Mouse (Mus musculus) liver, postnatal 0 days (tissue): ENCODE measurements around the gene R3hcc1l. TPM values are rescaled to one million over a fixed set of nuclear protein-coding genes. Genes with fewer than 3 reads are reported as not detected.

Experiments used
- ATAC-seq: fragments of 200-750 bp; cut with Nextera tagmentation; 2 replicates; pipeline ENCODE4 v1.8.0; 2017; ENCODE audit warnings: mild to moderate bottlenecking, moderate library complexity
- DNase-seq: peaks from one replicate; pipeline ENCODE4 v3.0.0-alpha.2; 2016
- H3K27ac ChIP-seq: fragments of 300-500 bp; sonication (generic); 2 replicates; pipeline ENCODE4 v1.5.1; 2014; ENCODE audit warnings: antibody characterized with exemption, moderate library complexity, mild to moderate bottlenecking, low read depth
- H3K27me3 ChIP-seq: fragments of 300-500 bp; sonication (generic); 2 replicates; pipeline ENCODE4 v1.6.1; 2014; ENCODE audit warnings: low read length, control low read depth, mixed read lengths; ENCODE audit not compliant: insufficient read depth
- H3K36me3 ChIP-seq: fragments of 300-500 bp; sonication (generic); replicated peaks from 2 replicates; pipeline ENCODE4 v1.6.1; 2014; ENCODE audit warnings: mild to moderate bottlenecking, control low read depth, low read length, moderate library complexity, mixed read lengths; ENCODE audit not compliant: insufficient read depth
- H3K4me1 ChIP-seq: fragments of 300-500 bp; sonication (generic); 2 replicates; pipeline ENCODE4 v1.6.1; 2014; ENCODE audit warnings: antibody characterized with exemption, mild to moderate bottlenecking, control low read depth; ENCODE audit not compliant: insufficient read depth
- H3K4me2 ChIP-seq: fragments of 300-500 bp; sonication (generic); 2 replicates; pipeline ENCODE4 v1.6.1; 2014; ENCODE audit warnings: low read depth, mild to moderate bottlenecking, low read length, moderate library complexity, mixed read lengths
- H3K4me3 ChIP-seq: fragments of 300-500 bp; sonication (generic); 2 replicates; pipeline ENCODE4 v1.5.1; 2014; ENCODE audit warnings: low read depth, low read length
- H3K9ac ChIP-seq: fragments of 300-500 bp; sonication (generic); replicated peaks from 2 replicates; pipeline ENCODE4 v1.6.1; 2014; ENCODE audit warnings: mild to moderate bottlenecking, moderate library complexity
- H3K9me3 ChIP-seq: fragments of 300-500 bp; sonication (generic); 2 replicates; pipeline ENCODE4 v1.6.1; 2016; ENCODE audit warnings: mild to moderate bottlenecking, control low read depth, low read length, mixed read lengths
- CTCF ChIP-seq: sonication (generic); IDR thresholded peaks from 2 replicates; pipeline ENCODE4 v1.5.1; 2016; ENCODE audit warnings: antibody characterized with exemption, low read depth
- EP300 ChIP-seq: IDR thresholded peaks from 2 replicates; pipeline ENCODE4 v1.6.1; 2016; ENCODE audit warnings: antibody characterized with exemption, low read depth, mild to moderate bottlenecking
- WGBS: fragments of 180-500 bp; shearing (Covaris S2); extraction: QIAGEN DNeasy Blood & Tissue Kit; methylation state at CpG from one replicate; pipeline ENCODE4 v1.1.7; 2014; ENCODE audit not compliant: insufficient replicate concordance; 5-methylcytosine and 5-hydroxymethylcytosine counted together
- polyA plus RNA-seq: library from polyadenylated mRNA; unstranded; fragments of >200 nt; fragmentation: Nextera tagmentation; extraction: Ambion mirVana; gene quantifications from 2 replicates; pipeline ENCODE4 v1.2.1, GENCODE M21; 2015

R3hcc1l gene
- polyA plus RNA-seq, 1 experiment from 2014 or later, result 7.5 TPM

GRCm38 (mm10) chr19:42493257-42493917 is 25.2 kb upstream of the R3hcc1l start:
- no peak overlapping the region for H3K9ac ChIP-seq
- no peak overlapping the region for H3K4me2 ChIP-seq
- TF ChIP-seq CTCF (no peak), EP300 (no peak)
- H3K27me3 ChIP-seq, result no peaks in the 10 kb centered on the region
- no peak overlapping the region for H3K27ac ChIP-seq
- H3K9me3 ChIP-seq, result no peaks in the 10 kb centered on the region
- WGBS, result 50% methylated on average over 5 of the region's 5 CpGs
- ATAC-seq (no peak), DNase-seq (no peak)
- no peaks in the 10 kb centered on the region for H3K36me3 ChIP-seq
- H3K4me3 ChIP-seq, result no peak overlapping the region
- H3K4me1 ChIP-seq, result no peaks in the 10 kb centered on the region

GRCm38 (mm10) chr19:42504156-42504555 is 14.4 kb upstream of the R3hcc1l start:
- Histone ChIP-seq H3K27me3 (no peaks in the 10 kb centered on the region), H3K4me2 (no peak overlapping the region), H3K9me3 (no peaks in the 10 kb centered on the region), H3K36me3 (no peaks in the 10 kb centered on the region), H3K4me3 (no peak overlapping the region), H3K27ac (no peak overlapping the region), H3K9ac (no peak overlapping the region), H3K4me1 (no peaks in the 10 kb centered on the region)
- TF ChIP-seq EP300 (no peak), CTCF (no peak)
- ATAC-seq (no peak), DNase-seq (no peak)
- WGBS, result 49% methylated on average over 3 of the region's 3 CpGs

DNA sequence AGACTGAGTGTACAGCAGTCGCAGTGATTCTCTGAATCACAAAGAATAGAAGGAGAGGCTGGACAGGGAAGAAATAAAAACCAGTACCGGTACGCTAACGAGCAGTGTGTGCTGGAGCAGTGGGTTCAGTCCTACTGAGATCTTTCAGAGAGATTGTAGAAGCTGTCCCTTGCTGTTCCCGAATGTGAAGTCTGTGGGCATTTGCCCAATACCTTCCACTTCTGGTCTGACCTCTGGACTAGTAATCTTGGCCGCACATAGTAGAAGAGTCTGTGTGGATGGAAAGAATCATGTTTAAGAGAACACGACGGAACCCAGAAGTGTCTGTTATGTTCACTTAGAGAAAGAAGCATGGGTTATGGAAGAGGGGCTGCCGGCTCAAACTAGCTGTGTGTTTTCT is 8.9 kb upstream of the R3hcc1l start:
- Histone ChIP-seq H3K4me1 (peaks cover 10% of the 10 kb centered on the region), H3K27ac (peak overlapping the region; percentile 72), H3K36me3 (no peaks in the 10 kb centered on the region), H3K27me3 (no peaks in the 10 kb centered on the region), H3K4me3 (no peak overlapping the region), H3K4me2 (no peak overlapping the region), H3K9me3 (no peaks in the 10 kb centered on the region), H3K9ac (no peak overlapping the region)
- 79% methylated on average over 9 of the region's 9 CpGs for WGBS
- no peak for ATAC-seq
- TF ChIP-seq EP300 (no peak), CTCF (no peak)
- no peak for DNase-seq

- ATAC-seq, result peak; percentile 97
- peaks cover 10% of the 10 kb centered on the region for H3K4me1 ChIP-seq
- DNase-seq, result peak; percentile 74
- no peak overlapping the region for H3K9ac ChIP-seq
- no peaks in the 10 kb centered on the region for H3K36me3 ChIP-seq
- H3K4me2 ChIP-seq, result peak overlapping the region; percentile 46; the same call in 1 of the 2 replicates
- 33% methylated on average over 16 of the region's 16 CpGs for WGBS
- TF ChIP-seq CTCF (no peak), EP300 (no peak)
- no peaks in the 10 kb centered on the region for H3K27me3 ChIP-seq
- H3K9me3 ChIP-seq, result no peaks in the 10 kb centered on the region
- peak overlapping the region; percentile 72 for H3K27ac ChIP-seq
- H3K4me3 ChIP-seq, result no peak overlapping the region
These were observed 8.0 kb upstream of the R3hcc1l start for GRCm38 (mm10) chr19:42510276-42511171.

GRCm38 (mm10) chr19:42515656-42516055 is 2.9 kb upstream of the R3hcc1l start:
- TF ChIP-seq CTCF (no peak), EP300 (no peak)
- H3K4me1 ChIP-seq, result peaks cover 9% of the 10 kb centered on the region
- WGBS, result 87% methylated on average over 8 of the region's 8 CpGs
- H3K4me3 ChIP-seq, result no peak overlapping the region
- no peaks in the 10 kb centered on the region for H3K36me3 ChIP-seq
- H3K27ac ChIP-seq, result no peak overlapping the region
- no peaks in the 10 kb centered on the region for H3K9me3 ChIP-seq
- no peaks in the 10 kb centered on the region for H3K27me3 ChIP-seq
- DNase-seq, result no peak
- no peak overlapping the region for H3K9ac ChIP-seq
- no peak for ATAC-seq
- no peak overlapping the region for H3K4me2 ChIP-seq

- Histone ChIP-seq H3K4me1 (peaks cover 9% of the 10 kb centered on the region), H3K9me3 (no peaks in the 10 kb centered on the region), H3K4me2 (no peak overlapping the region), H3K4me3 (no peak overlapping the region), H3K36me3 (no peaks in the 10 kb centered on the region), H3K27ac (no peak overlapping the region), H3K27me3 (no peaks in the 10 kb centered on the region), H3K9ac (no peak overlapping the region)
- TF ChIP-seq CTCF (no peak), EP300 (no peak)
- 79% methylated on average over 8 of the region's 8 CpGs for WGBS
- DNase-seq (no peak), ATAC-seq (no peak)
These were observed 2.4 kb upstream of the R3hcc1l start for GRCm38 (mm10) chr19:42516121-42516520.
